Mouse (Mus musculus) lung, postnatal 0 days (tissue): ENCODE results near the gene Dzip1.

ENCODE experiments used
- CTCF ChIP-seq: IDR thresholded peaks from 2 replicates; pipeline ENCODE4 v1.5.1; 2016; ENCODE audit warnings: antibody characterized with exemption, mild to moderate bottlenecking
- EP300 ChIP-seq: IDR thresholded peaks from 2 replicates; pipeline ENCODE4 v1.6.1; 2016; ENCODE audit warnings: antibody characterized with exemption, mild to moderate bottlenecking, control low read depth

DNA sequence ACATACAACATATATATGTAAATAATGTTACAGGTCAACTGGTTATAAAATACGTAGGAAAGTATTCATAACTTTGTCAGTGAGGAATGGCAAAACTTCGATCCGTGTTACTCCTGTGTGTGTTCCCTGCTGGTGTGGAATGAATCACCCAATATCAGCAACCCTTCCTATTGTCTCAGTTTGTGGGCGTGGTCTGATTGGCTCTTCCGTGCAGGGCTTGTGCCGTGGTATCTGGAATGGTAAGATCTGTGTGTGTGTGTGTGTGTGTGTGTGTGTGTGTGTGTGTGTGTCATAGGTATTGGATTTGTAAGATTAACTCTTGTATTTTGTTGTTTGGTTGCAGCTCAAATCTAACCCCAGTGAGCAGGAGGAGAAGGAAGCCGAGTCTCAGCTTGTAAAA lies 42.4 kb upstream of the Dzip1 start:
- no peak for TF ChIP-seq CTCF
- TF ChIP-seq EP300 = no peak
